Mouse (Mus musculus): ENCODE measurements around the gene Olfml2a. TPM values are rescaled to one million over a fixed set of nuclear protein-coding genes. Genes with fewer than 3 reads are reported as not detected.

Gene Olfml2a
- polyA plus RNA-seq, 1 experiment: not detected

- TF ChIP-seq GATA1 (IDR thresholded peaks at IDR 0.05; ENCODE audit: borderline replicate concordance, low read length) (no peak), FLI1 (IDR thresholded peaks at IDR 0.05; ENCODE audit: low read length) (no peak)
- H3K27me3 ChIP-seq (replicated peaks): peaks cover 2% of the 10 kb centered on the region
- H3K36me3 ChIP-seq (replicated peaks; ENCODE audit: low read length): peaks cover 33% of the 10 kb centered on the region
- H3K4me3 ChIP-seq (replicated peaks): peak within 1 kb of the TSS; percentile 94
- H3K4me1 ChIP-seq: peaks cover 51% of the 10 kb centered on the region
- no peaks in the 10 kb centered on the region for H3K9me3 ChIP-seq
Measured at GRCm38 (mm10) chr2:38997386-38998374, 65.9 kb downstream of the Olfml2a start, which contains the start of gene Wdr38. Wdr38 (plus strand) TSS chr2:38997476.

GRCm38 (mm10) chr2:38999381-38999780 is 67.6 kb downstream of the Olfml2a start:
- H3K4me1 ChIP-seq: peaks cover 68% of the 10 kb centered on the region

GRCm38 (mm10) chr2:38999910-39000586 is 68.3 kb downstream of the Olfml2a start:
- Histone ChIP-seq H3K9me3 (no peaks in the 10 kb centered on the region), H3K36me3 (replicated peaks; ENCODE audit: low read length) (peaks cover 47% of the 10 kb centered on the region), H3K27me3 (replicated peaks) (no peaks in the 10 kb centered on the region), H3K4me3 (replicated peaks) (no peak overlapping the region), H3K4me1 (peaks cover 69% of the 10 kb centered on the region)
- TF ChIP-seq GATA1 (IDR thresholded peaks at IDR 0.05; ENCODE audit: borderline replicate concordance, low read length): no peak
- TF ChIP-seq FLI1 (IDR thresholded peaks at IDR 0.05; ENCODE audit: low read length): no peak

More at GRCm38 (mm10) chr2:38999381-38999780, 67.6 kb downstream of the Olfml2a start:
- Histone ChIP-seq H3K36me3 (replicated peaks; ENCODE audit: low read length) (peaks cover 47% of the 10 kb centered on the region), H3K9me3 (no peaks in the 10 kb centered on the region), H3K27me3 (replicated peaks) (peaks cover under 1% of the 10 kb centered on the region), H3K4me3 (replicated peaks) (peak overlapping the region; percentile 38)
- TF ChIP-seq GATA1 (IDR thresholded peaks at IDR 0.05; ENCODE audit: borderline replicate concordance, low read length) (no peak), FLI1 (IDR thresholded peaks at IDR 0.05; ENCODE audit: low read length) (no peak)

- Histone ChIP-seq H3K9me3 (no peaks in the 10 kb centered on the region), H3K4me3 (replicated peaks) (no peak overlapping the region), H3K27me3 (replicated peaks) (no peaks in the 10 kb centered on the region), H3K4me1 (peaks cover 69% of the 10 kb centered on the region), H3K36me3 (replicated peaks; ENCODE audit: low read length) (peaks cover 47% of the 10 kb centered on the region)
- TF ChIP-seq GATA1 (IDR thresholded peaks at IDR 0.05; ENCODE audit: borderline replicate concordance, low read length): no peak
Measured at GRCm38 (mm10) chr2:39000587-39000919, 68.8 kb downstream of the Olfml2a start.

GRCm38 (mm10) chr2:39001866-39002265 is 70.1 kb downstream of the Olfml2a start:
- TF ChIP-seq GATA1 (IDR thresholded peaks at IDR 0.05; ENCODE audit: borderline replicate concordance, low read length): no peak
- TF ChIP-seq FLI1 (IDR thresholded peaks at IDR 0.05; ENCODE audit: low read length): no peak
- Histone ChIP-seq H3K36me3 (replicated peaks; ENCODE audit: low read length) (peaks cover 47% of the 10 kb centered on the region), H3K4me1 (peaks cover 80% of the 10 kb centered on the region), H3K9me3 (no peaks in the 10 kb centered on the region), H3K27me3 (replicated peaks) (no peaks in the 10 kb centered on the region), H3K4me3 (replicated peaks) (no peak overlapping the region)

- Histone ChIP-seq H3K9me3 (no peaks in the 10 kb centered on the region), H3K36me3 (replicated peaks; ENCODE audit: low read length) (peaks cover 47% of the 10 kb centered on the region), H3K27me3 (replicated peaks) (no peaks in the 10 kb centered on the region), H3K4me3 (replicated peaks) (peak overlapping the region; percentile 93), H3K4me1 (peaks cover 74% of the 10 kb centered on the region)
- TF ChIP-seq GATA1 (IDR thresholded peaks at IDR 0.05; ENCODE audit: borderline replicate concordance, low read length): no peak
- no peak for TF ChIP-seq FLI1 (IDR thresholded peaks at IDR 0.05; ENCODE audit: low read length)
Measured at GRCm38 (mm10) chr2:39003106-39003505, 71.3 kb downstream of the Olfml2a start.

GRCm38 (mm10) chr2:39003512-39003911 is 71.7 kb downstream of the Olfml2a start:
- peaks cover 73% of the 10 kb centered on the region for H3K4me1 ChIP-seq
- TF ChIP-seq GATA1 (IDR thresholded peaks at IDR 0.05; ENCODE audit: borderline replicate concordance, low read length) (no peak), FLI1 (IDR thresholded peaks at IDR 0.05; ENCODE audit: low read length) (no peak)
- no peaks in the 10 kb centered on the region for H3K9me3 ChIP-seq
- H3K27me3 ChIP-seq (replicated peaks): no peaks in the 10 kb centered on the region
- peaks cover 47% of the 10 kb centered on the region for H3K36me3 ChIP-seq (replicated peaks; ENCODE audit: low read length)
- peak overlapping the region; percentile 93 for H3K4me3 ChIP-seq (replicated peaks)

- Histone ChIP-seq H3K27me3 (replicated peaks) (no peaks in the 10 kb centered on the region), H3K4me1 (peaks cover 73% of the 10 kb centered on the region), H3K4me3 (replicated peaks) (peak overlapping the region; percentile 93), H3K36me3 (replicated peaks; ENCODE audit: low read length) (peaks cover 46% of the 10 kb centered on the region), H3K9me3 (no peaks in the 10 kb centered on the region)
- TF ChIP-seq FLI1 (IDR thresholded peaks at IDR 0.05; ENCODE audit: low read length) (no peak), GATA1 (IDR thresholded peaks at IDR 0.05; ENCODE audit: borderline replicate concordance, low read length) (no peak)
Measured at GRCm38 (mm10) chr2:39004372-39004771, 72.6 kb downstream of the Olfml2a start.

- H3K4me1 ChIP-seq: peaks cover 73% of the 10 kb centered on the region
- H3K9me3 ChIP-seq: no peaks in the 10 kb centered on the region
- peaks cover 40% of the 10 kb centered on the region for H3K36me3 ChIP-seq (replicated peaks; ENCODE audit: low read length)
- H3K27me3 ChIP-seq (replicated peaks): no peaks in the 10 kb centered on the region
- peak within 1 kb of the TSS; percentile 93 for H3K4me3 ChIP-seq (replicated peaks)
- no peak for TF ChIP-seq GATA1 (IDR thresholded peaks at IDR 0.05; ENCODE audit: borderline replicate concordance, low read length)
- TF ChIP-seq FLI1 (IDR thresholded peaks at IDR 0.05; ENCODE audit: low read length): no peak
Measured at GRCm38 (mm10) chr2:39004880-39005435, 73.2 kb downstream of the Olfml2a start, which contains the start of gene Arpc5l. Arpc5l (plus strand) TSS chr2:39005348.
